Mouse (Mus musculus) right cerebral cortex, adult 2 months (tissue): ENCODE data around the gene Pcbp4.

Source experiments
- DNase-seq, 2 experiments: peaks; one replicate each; pipeline ENCODE4 v3.0.0; 2021 to 2022; ENCODE audit warnings: low spot score in 2 of 2

Pcbp4 gene

GRCm38 (mm10) chr9:106453271-106454070 is at the start of gene Pcbp4:
Pcbp4 (plus strand) TSS chr9:106453291.
- peak in 1 of 2 experiments; percentile 46 for DNase-seq

GRCm38 (mm10) chr9:106405275-106405674 is 47.8 kb upstream of the Pcbp4 start:
- no peak for DNase-seq

- DNase-seq: peak in 1 of 2 experiments; percentile 53
Observed at GRCm38 (mm10) chr9:106406443-106407078, 46.5 kb upstream of the Pcbp4 start.

- no peak for DNase-seq
Observed at GRCm38 (mm10) chr9:106409096-106409495, 44.0 kb upstream of the Pcbp4 start.

- DNase-seq: no peak
Observed at GRCm38 (mm10) chr9:106410086-106410650, 42.9 kb upstream of the Pcbp4 start.

- DNase-seq: peak; percentile 67 to 72
Observed at GRCm38 (mm10) chr9:106411091-106411594, 41.9 kb upstream of the Pcbp4 start.

GRCm38 (mm10) chr9:106411729-106412128 is 41.4 kb upstream of the Pcbp4 start:
- DNase-seq: no peak

GRCm38 (mm10) chr9:106412210-106412609 is 40.9 kb upstream of the Pcbp4 start:
- no peak for DNase-seq

- no peak for DNase-seq
Observed at GRCm38 (mm10) chr9:106413606-106414005, 39.5 kb upstream of the Pcbp4 start.

GRCm38 (mm10) chr9:106416826-106417225 is 36.3 kb upstream of the Pcbp4 start:
- no peak for DNase-seq

GRCm38 (mm10) chr9:106417841-106418625 is 35.1 kb upstream of the Pcbp4 start:
- DNase-seq: peak; percentile 96 to 98

GRCm38 (mm10) chr9:106420608-106421007 is 32.5 kb upstream of the Pcbp4 start:
- no peak for DNase-seq

- DNase-seq: no peak
Observed at GRCm38 (mm10) chr9:106421033-106421864, 31.8 kb upstream of the Pcbp4 start.

- peak; percentile 89 to 94 for DNase-seq
Observed at GRCm38 (mm10) chr9:106421865-106422160, 31.3 kb upstream of the Pcbp4 start.

GRCm38 (mm10) chr9:106428719-106429220 is 24.3 kb upstream of the Pcbp4 start:
- DNase-seq: no peak

- DNase-seq: peak; percentile 94 to 97
Observed at GRCm38 (mm10) chr9:106429221-106430014, 23.7 kb upstream of the Pcbp4 start, which contains the start of gene Rpl29. Rpl29 (plus strand) TSS chr9:106429454.

GRCm38 (mm10) chr9:106430015-106430264 is 23.2 kb upstream of the Pcbp4 start:
- DNase-seq: no peak

- DNase-seq: peak; percentile 55 to 64
Observed at GRCm38 (mm10) chr9:106433389-106433788, 19.7 kb upstream of the Pcbp4 start.

- DNase-seq: no peak
Observed at GRCm38 (mm10) chr9:106436566-106436965, 16.5 kb upstream of the Pcbp4 start.

- no peak for DNase-seq
Observed at GRCm38 (mm10) chr9:106442680-106443079, 10.4 kb upstream of the Pcbp4 start.
